Mouse (Mus musculus) thymus, adult 2 months (tissue): ENCODE data around the gene Nrg4.

Experiments
- CTCF ChIP-seq: fragments of 200-500 bp; IDR thresholded peaks from 2 replicates; pipeline ENCODE4 v1.5.1; 2012; ENCODE audit warnings: mild to moderate bottlenecking, control low read depth, low read length, moderate library complexity, borderline replicate concordance; ENCODE audit not compliant: control insufficient read depth, poor library complexity, insufficient read depth; ENCODE audit errors: extremely low read depth
- POLR2A ChIP-seq: fragments of 200-500 bp; IDR thresholded peaks from 2 replicates; pipeline ENCODE4 v1.6.1; 2012; ENCODE audit warnings: mild to moderate bottlenecking, low read length, control low read depth, moderate library complexity; ENCODE audit not compliant: control insufficient read depth, poor library complexity, insufficient read depth; ENCODE audit errors: extremely low read depth

- no peak for TF ChIP-seq POLR2A
- no peak for TF ChIP-seq CTCF
Measured at GRCm38 (mm10) chr9:55332949-55333348, 6.3 kb upstream of the Nrg4 start.
